Mouse (Mus musculus) hindbrain, embryonic 12.5 days (tissue): ENCODE data around the gene Mterf2. TPM values are rescaled to one million over a fixed set of nuclear protein-coding genes. Genes with fewer than 3 reads are reported as not detected.

Experiments
- ATAC-seq: fragments of 200-750 bp; cut with Nextera tagmentation; 2 replicates; pipeline ENCODE4 v1.8.0; 2017; ENCODE audit warnings: moderate TSS enrichment; ENCODE audit not compliant: low FRiP score
- H3K27ac ChIP-seq: fragments of 300-500 bp; sonication (generic); 2 replicates; pipeline ENCODE4 v1.5.1; 2016; ENCODE audit warnings: mild to moderate bottlenecking
- H3K27me3 ChIP-seq: fragments of 300-500 bp; sonication (generic); 2 replicates; pipeline ENCODE4 v1.6.1; 2016; ENCODE audit warnings: mild to moderate bottlenecking
- H3K36me3 ChIP-seq: fragments of 300-500 bp; sonication (generic); 2 replicates; pipeline ENCODE4 v1.6.1; 2016; ENCODE audit warnings: mild to moderate bottlenecking
- H3K4me1 ChIP-seq: fragments of 300-500 bp; sonication (generic); 2 replicates; pipeline ENCODE4 v1.6.1; 2016
- H3K4me2 ChIP-seq: fragments of 300-500 bp; sonication (generic); replicated peaks from 2 replicates; pipeline ENCODE4 v1.6.1; 2016; ENCODE audit warnings: mild to moderate bottlenecking
- H3K4me3 ChIP-seq: fragments of 300-500 bp; sonication (generic); 2 replicates; pipeline ENCODE4 v1.5.1; 2016; ENCODE audit warnings: mild to moderate bottlenecking
- H3K9ac ChIP-seq: fragments of 300-500 bp; sonication (generic); 2 replicates; pipeline ENCODE4 v1.6.1; 2016; ENCODE audit warnings: mild to moderate bottlenecking, moderate library complexity
- H3K9me3 ChIP-seq: fragments of 300-500 bp; sonication (generic); replicated peaks from 2 replicates; pipeline ENCODE4 v1.6.1; 2016; ENCODE audit warnings: mild to moderate bottlenecking
- WGBS: fragments of 180-500 bp; shearing (Covaris S2); methylation state at CpG from one replicate; pipeline ENCODE4 v1.1.7; 2016; 5-methylcytosine and 5-hydroxymethylcytosine counted together
- polyA plus RNA-seq: library from polyadenylated mRNA; unstranded; fragments of >200 nt; fragmentation: Nextera tagmentation; extraction: Ambion mirVana; gene quantifications from 2 replicates; pipeline ENCODE4 v1.2.1, GENCODE M21; 2016

Mterf2 gene
- 30.8 and 34.6 TPM in 2 replicates for polyA plus RNA-seq

- 7% methylated on average over 20 of the region's 20 CpGs for WGBS
- Histone ChIP-seq H3K36me3 (peaks cover 25% of the 10 kb centered on the region), H3K4me2 (peak within 1 kb of the TSS; percentile 61), H3K4me1 (peaks cover 18% of the 10 kb centered on the region), H3K9ac (peak within 1 kb of the TSS; percentile 73), H3K27me3 (no peaks in the 10 kb centered on the region), H3K4me3 (peak within 1 kb of the TSS; percentile 75), H3K27ac (peak within 1 kb of the TSS; percentile 36; the same call in 1 of the 2 replicates), H3K9me3 (no peaks in the 10 kb centered on the region)
- ATAC-seq = peak; percentile 100
Observed at GRCm38 (mm10) chr10:85127395-85128287, at the start of gene Mterf2. TSS of gene Mterf2 (minus strand) at chr10:85128027.

GRCm38 (mm10) chr10:85176640-85177039 is 48.8 kb upstream of the Mterf2 start:
- WGBS = 78% methylated on average over 2 of the region's 2 CpGs
- ATAC-seq = no peak
- no peaks in the 10 kb centered on the region for H3K9me3 ChIP-seq

GRCm38 (mm10) chr10:85165306-85165705 is 37.5 kb upstream of the Mterf2 start:
- Histone ChIP-seq H3K4me1 (no peaks in the 10 kb centered on the region), H3K36me3 (no peaks in the 10 kb centered on the region), H3K27ac (no peak overlapping the region), H3K27me3 (no peaks in the 10 kb centered on the region), H3K4me3 (no peak overlapping the region), H3K9me3 (no peaks in the 10 kb centered on the region), H3K9ac (no peak overlapping the region), H3K4me2 (no peak overlapping the region)
- ATAC-seq = no peak
- 78% methylated on average over 5 of the region's 5 CpGs for WGBS

More at GRCm38 (mm10) chr10:85176640-85177039, 48.8 kb upstream of the Mterf2 start:
- H3K9ac ChIP-seq = no peak overlapping the region
- no peak overlapping the region for H3K4me3 ChIP-seq
- no peak overlapping the region for H3K27ac ChIP-seq
- no peaks in the 10 kb centered on the region for H3K4me1 ChIP-seq
- H3K4me2 ChIP-seq = no peak overlapping the region
- H3K36me3 ChIP-seq = no peaks in the 10 kb centered on the region
- H3K27me3 ChIP-seq = no peaks in the 10 kb centered on the region

- no peak overlapping the region for H3K4me2 ChIP-seq
- H3K4me3 ChIP-seq = no peak overlapping the region
- no peak overlapping the region for H3K9ac ChIP-seq
- no peak for ATAC-seq
- no peaks in the 10 kb centered on the region for H3K4me1 ChIP-seq
- H3K27ac ChIP-seq = no peak overlapping the region
- WGBS = 93% methylated on average over 13 of the region's 13 CpGs
- no peaks in the 10 kb centered on the region for H3K36me3 ChIP-seq
- no peaks in the 10 kb centered on the region for H3K27me3 ChIP-seq
- no peaks in the 10 kb centered on the region for H3K9me3 ChIP-seq
Observed at GRCm38 (mm10) chr10:85164791-85165190, 37.0 kb upstream of the Mterf2 start.

- 81% methylated on average over 5 of the region's 5 CpGs for WGBS
- no peak for ATAC-seq
Observed at GRCm38 (mm10) chr10:85161745-85162351, 34.0 kb upstream of the Mterf2 start.

GRCm38 (mm10) chr10:85159989-85160619 is 32.3 kb upstream of the Mterf2 start:
- Histone ChIP-seq H3K4me2 (no peak overlapping the region), H3K9me3 (no peaks in the 10 kb centered on the region), H3K4me3 (no peak overlapping the region), H3K27me3 (no peaks in the 10 kb centered on the region), H3K36me3 (no peaks in the 10 kb centered on the region), H3K27ac (no peak overlapping the region), H3K4me1 (no peaks in the 10 kb centered on the region), H3K9ac (no peak overlapping the region)
- no peak for ATAC-seq
- 84% methylated on average over 1 of the region's 1 CpGs for WGBS

More at GRCm38 (mm10) chr10:85161745-85162351, 34.0 kb upstream of the Mterf2 start:
- H3K9ac ChIP-seq = no peak overlapping the region
- no peak overlapping the region for H3K4me2 ChIP-seq
- no peaks in the 10 kb centered on the region for H3K27me3 ChIP-seq
- no peak overlapping the region for H3K4me3 ChIP-seq
- H3K36me3 ChIP-seq = no peaks in the 10 kb centered on the region
- H3K27ac ChIP-seq = no peak overlapping the region
- no peaks in the 10 kb centered on the region for H3K9me3 ChIP-seq
- H3K4me1 ChIP-seq = no peaks in the 10 kb centered on the region

- H3K27me3 ChIP-seq = no peaks in the 10 kb centered on the region
- H3K9ac ChIP-seq = no peak overlapping the region
- whole genome bisulfite sequencing = 92% methylated on average over 7 of the region's 7 CpGs
- H3K4me3 ChIP-seq = no peak overlapping the region
- no peaks in the 10 kb centered on the region for H3K9me3 ChIP-seq
- no peak overlapping the region for H3K27ac ChIP-seq
- H3K4me1 ChIP-seq = no peaks in the 10 kb centered on the region
- no peaks in the 10 kb centered on the region for H3K36me3 ChIP-seq
- no peak overlapping the region for H3K4me2 ChIP-seq
- no peak for ATAC-seq
Observed at GRCm38 (mm10) chr10:85157451-85157850, 29.6 kb upstream of the Mterf2 start.

- WGBS = 18% methylated on average over 2 of the region's 2 CpGs
- ATAC-seq = no peak
Observed at GRCm38 (mm10) chr10:85154195-85154594, 26.4 kb upstream of the Mterf2 start.

GRCm38 (mm10) chr10:85149226-85149625 is 21.4 kb upstream of the Mterf2 start:
- H3K9ac ChIP-seq = no peak overlapping the region

More at GRCm38 (mm10) chr10:85154195-85154594, 26.4 kb upstream of the Mterf2 start:
- Histone ChIP-seq H3K4me1 (no peaks in the 10 kb centered on the region), H3K4me2 (no peak overlapping the region), H3K9ac (no peak overlapping the region), H3K9me3 (no peaks in the 10 kb centered on the region), H3K27me3 (no peaks in the 10 kb centered on the region), H3K4me3 (no peak overlapping the region), H3K36me3 (peaks cover 5% of the 10 kb centered on the region), H3K27ac (no peak overlapping the region)

GRCm38 (mm10) chr10:85146282-85146681 is 18.5 kb upstream of the Mterf2 start:
- ATAC-seq = no peak
- no peak overlapping the region for H3K4me2 ChIP-seq
- 86% methylated on average over 14 of the region's 14 CpGs for WGBS
- H3K27ac ChIP-seq = no peak overlapping the region
- no peak overlapping the region for H3K9ac ChIP-seq
- no peaks in the 10 kb centered on the region for H3K4me1 ChIP-seq
- H3K9me3 ChIP-seq = no peaks in the 10 kb centered on the region
- no peaks in the 10 kb centered on the region for H3K27me3 ChIP-seq
- no peak overlapping the region for H3K4me3 ChIP-seq
- H3K36me3 ChIP-seq = peaks cover 45% of the 10 kb centered on the region

More at GRCm38 (mm10) chr10:85149226-85149625, 21.4 kb upstream of the Mterf2 start:
- Histone ChIP-seq H3K36me3 (peaks cover 28% of the 10 kb centered on the region), H3K27ac (no peak overlapping the region), H3K4me1 (no peaks in the 10 kb centered on the region), H3K4me3 (no peak overlapping the region), H3K4me2 (no peak overlapping the region), H3K9me3 (no peaks in the 10 kb centered on the region), H3K27me3 (no peaks in the 10 kb centered on the region)
- WGBS = 85% methylated on average over 5 of the region's 5 CpGs
- no peak for ATAC-seq

- Histone ChIP-seq H3K9me3 (no peaks in the 10 kb centered on the region), H3K36me3 (peaks cover 35% of the 10 kb centered on the region), H3K4me1 (no peaks in the 10 kb centered on the region), H3K27ac (no peak overlapping the region), H3K9ac (no peak overlapping the region), H3K27me3 (no peaks in the 10 kb centered on the region), H3K4me2 (no peak overlapping the region), H3K4me3 (no peak overlapping the region)
- WGBS = 89% methylated on average over 9 of the region's 9 CpGs
- ATAC-seq = no peak
Observed at GRCm38 (mm10) chr10:85141465-85141864, 13.6 kb upstream of the Mterf2 start.

GRCm38 (mm10) chr10:85136573-85136972 is 8.7 kb upstream of the Mterf2 start:
- WGBS = 83% methylated on average over 6 of the region's 6 CpGs
- no peak for ATAC-seq
- Histone ChIP-seq H3K9me3 (no peaks in the 10 kb centered on the region), H3K9ac (no peak overlapping the region), H3K27ac (no peak overlapping the region), H3K4me2 (no peak overlapping the region), H3K4me3 (no peak overlapping the region), H3K36me3 (peaks cover 13% of the 10 kb centered on the region; the same call in 1 of the 2 replicates), H3K4me1 (no peaks in the 10 kb centered on the region), H3K27me3 (no peaks in the 10 kb centered on the region)
